In genomic region chr6:128121691-128122090, GRCm38 (mm10) we compare ENCODE assay signal across 10 mouse cellular contexts. TPM values are rescaled to one million over a fixed set of nuclear protein-coding genes. Genes with fewer than 3 reads are reported as not detected.
DNase-seq lines count a peak whose midpoint lies in the region; ATAC-seq lines count a peak whose summit lies in the region.
"Had no signal": no experiment of that assay in that cellular context is flagged by ENCODE, and none has a peak within 500 bp of the region (broad histone marks: within the 10 kb centered on the region; RNA-seq: fewer than 3 reads in every experiment).

No protein-coding gene starts in this region.

- DNase-seq in frontal cortex, postnatal 14 days (ENCODE audit: low spot score in 2 of 2): no peak
- DNase-seq in 3134 (ENCODE audit: extremely low read depth, insufficient read length, low spot score): peak; percentile 65
- DNase-seq in gastrocnemius, postnatal 25 days: peak; percentile 54
- peak; percentile 49 for DNase-seq in kidney, postnatal 10 days
- DNase-seq in thymus, postnatal 14 days: no peak

- peak; percentile 5; the same call in 1 of the 2 replicates for ATAC-seq in frontal cortex, adult (ENCODE audit: low TSS enrichment)
- no peak for ATAC-seq in granulocyte monocyte progenitor cell, adult 5-6 weeks (replicated peaks; ENCODE audit: poor library complexity, severe bottlenecking)
- ATAC-seq in megakaryocyte-erythroid progenitor cell, adult 5-6 weeks (replicated peaks; ENCODE audit: low FRiP score, low TSS enrichment, poor library complexity, severe bottlenecking): no peak
- ATAC-seq: CD4-positive, CD25-positive, alpha-beta regulatory T cell, adult 4 months; forebrain, embryonic 16.5 days had no signal

RNA-seq across cellular contexts. Expression of gene Tspan9, which starts 21.7 kb away (rescaled TPM):
- total RNA-seq in gastrocnemius, postnatal 25 days (2021): 10 to 100 TPM; 48.6 to 56.6 TPM
- 2.2 TPM in 1 of 2 replicates, not detected in the other for total RNA-seq in granulocyte monocyte progenitor cell, adult 5-6 weeks (2014; fragmentation: Nextera tagmentation)
- total RNA-seq in granulocyte monocyte progenitor cell, adult 5-6 weeks (2017): 0.62 and 3.4 TPM in 2 replicates
- 0.22 TPM in 1 of 2 replicates, not detected in the other for total RNA-seq in megakaryocyte-erythroid progenitor cell, adult 5-6 weeks (2014; fragmentation: Nextera tagmentation)
- total RNA-seq in megakaryocyte-erythroid progenitor cell, adult 5-6 weeks (2017): 0.19 TPM in 1 of 2 replicates, not detected in the other

Comparison
In these comparisons a context has a peak if more than half of its experiments do, and no peak if none do; other contexts are left out.
1. DNase-seq: peak in 3134 (single experiment), gastrocnemius, postnatal 25 days (single experiment) and kidney, postnatal 10 days (single experiment); none in frontal cortex, postnatal 14 days (0 of 2) and thymus, postnatal 14 days (single experiment).
2. RNA of gene Tspan9, which starts 21.7 kb away (total RNA-seq): 48.6 to 56.6 TPM in gastrocnemius, postnatal 25 days; 0.62 to 3.4 TPM in granulocyte monocyte progenitor cell, adult 5-6 weeks and 0.19 to 0.22 TPM in megakaryocyte-erythroid progenitor cell, adult 5-6 weeks; every median in the first group is over 10 times any median in the second.